Mouse (Mus musculus) T-cell, adult 2 months (primary cell): ENCODE measurements at regions not wholly inside any gene's neighbourhood (a gene's known extent, or its start where the extent isn't known, plus 50 kb on each side); places are given as distances from the start of the nearest gene placed in this dataset.

ENCODE experiments used
- DNase-seq: peaks from one replicate; pipeline ENCODE4 v3.0.0; 2022; ENCODE audit warnings: low spot score

DNA sequence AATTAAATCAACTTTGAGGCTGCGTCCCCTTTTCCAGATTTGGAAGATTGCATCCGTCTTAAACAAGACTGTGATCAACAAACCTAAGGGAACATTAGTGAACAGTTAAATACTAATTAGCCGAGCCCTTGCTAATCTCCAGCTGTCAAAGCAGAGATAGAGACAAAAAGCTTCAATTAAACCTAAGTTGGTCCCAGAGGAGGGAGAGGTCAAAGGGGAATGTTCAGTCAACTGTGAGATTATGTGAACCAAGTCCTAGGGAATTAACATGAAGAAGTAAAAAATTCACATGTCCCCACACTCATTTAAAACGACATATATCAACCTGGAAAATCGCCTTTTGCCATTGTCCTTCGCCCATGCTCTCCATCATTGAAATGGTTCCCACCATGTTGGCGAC is 59.7 kb upstream of the Tbx20 start:
- DNase-seq, result no peak

DNA sequence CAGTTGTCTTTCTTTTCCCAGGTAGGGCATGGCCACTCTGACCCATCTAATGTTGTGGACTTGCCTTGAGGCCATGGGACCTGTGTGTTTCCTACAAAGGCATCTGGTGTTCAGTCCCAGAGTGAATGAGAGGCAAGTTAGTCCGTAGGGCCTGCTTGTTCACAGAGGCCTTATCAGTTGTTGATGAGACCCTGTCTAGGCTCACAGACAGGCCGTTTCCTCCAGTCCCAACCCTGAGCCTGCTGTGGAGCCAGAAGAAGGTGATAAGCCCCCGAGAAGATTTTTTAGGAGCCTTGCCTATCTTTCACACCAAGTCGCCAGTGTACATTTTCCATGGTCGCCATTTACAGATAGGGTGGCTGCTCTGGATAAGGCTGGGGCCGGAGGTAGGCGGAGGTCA is 74.1 kb upstream of the Tbx20 start:
- no peak for DNase-seq

GRCm38 (mm10) chr9:24859459-24859858 is 85.4 kb upstream of the Tbx20 start:
- DNase-seq, result no peak

DNA sequence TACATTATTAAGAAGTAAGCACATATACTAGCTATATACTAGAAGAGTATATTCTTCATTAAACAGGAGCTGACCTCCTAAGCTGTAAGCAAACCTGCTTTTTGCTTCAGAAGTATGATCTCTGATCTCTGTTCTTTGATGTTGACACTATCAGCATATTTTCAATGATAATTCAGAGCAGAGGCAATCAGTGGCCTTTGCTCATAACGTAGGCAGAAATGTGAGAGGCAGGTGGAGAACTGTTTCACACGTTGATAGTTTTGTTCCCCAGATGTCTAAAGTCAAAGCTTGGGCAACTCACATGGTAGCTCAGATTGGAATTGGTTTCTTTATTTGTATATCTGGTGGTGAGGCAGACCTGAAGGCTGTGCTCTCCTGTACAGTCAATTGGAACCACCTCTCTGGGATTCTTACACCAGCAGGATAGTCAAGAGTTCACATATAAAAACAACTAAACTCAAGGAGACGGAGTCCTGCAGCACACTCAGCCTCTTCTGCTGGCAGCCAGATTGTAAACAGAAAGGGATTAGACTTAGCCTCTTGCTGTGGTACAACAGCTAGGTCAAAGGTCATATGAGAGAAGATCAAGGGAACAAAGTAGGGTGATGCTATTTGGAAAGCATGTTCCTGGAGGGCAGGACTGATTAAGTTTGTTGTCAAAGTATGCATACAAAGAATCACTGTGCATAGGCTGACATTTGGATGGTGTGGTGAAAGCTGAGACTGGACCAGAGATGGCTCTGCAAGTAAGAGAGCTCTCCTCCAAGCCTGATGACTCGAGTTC is 92.5 kb upstream of the Tbx20 start:
- DNase-seq, result no peak

- DNase-seq, result no peak
Measured at GRCm38 (mm10) chr9:24868746-24869145, 94.6 kb upstream of the Tbx20 start.

- no peak for DNase-seq
Measured at GRCm38 (mm10) chr9:24874434-24875143, 100.5 kb upstream of the Tbx20 start.

GRCm38 (mm10) chr9:24878384-24879174 is 104.5 kb upstream of the Tbx20 start:
- DNase-seq, result no peak

GRCm38 (mm10) chr9:24879662-24880061 is 105.6 kb upstream of the Tbx20 start:
- no peak for DNase-seq

DNA sequence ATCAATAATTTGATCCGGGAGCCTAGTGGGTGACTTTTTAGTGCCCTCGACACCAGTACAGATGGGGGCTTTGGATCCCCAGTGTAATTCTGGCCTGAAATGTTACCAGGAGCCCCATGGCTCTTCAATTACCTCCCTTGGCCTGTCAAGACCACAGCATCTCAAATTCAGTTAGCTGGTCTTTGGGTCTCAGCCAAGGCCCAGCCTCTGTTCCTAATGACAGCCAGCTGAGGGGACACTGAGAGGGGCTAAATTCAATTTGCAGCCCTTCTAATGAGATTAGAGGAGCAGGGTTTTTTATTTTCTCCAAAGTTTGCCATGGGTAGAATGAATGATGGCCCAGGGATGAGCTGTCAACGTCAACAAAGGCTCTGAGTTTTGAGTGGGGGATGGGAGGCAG is 109.9 kb upstream of the Tbx20 start:
- DNase-seq, result no peak

- no peak for DNase-seq
Measured at GRCm38 (mm10) chr9:24888282-24888681, 114.2 kb upstream of the Tbx20 start.

GRCm38 (mm10) chr9:24896498-24897261 is 122.6 kb upstream of the Tbx20 start:
- DNase-seq, result no peak

GRCm38 (mm10) chr9:24899206-24899928 is 125.3 kb upstream of the Tbx20 start:
- DNase-seq, result no peak

GRCm38 (mm10) chr9:24903706-24904105 is 129.6 kb upstream of the Tbx20 start:
- DNase-seq, result no peak

GRCm38 (mm10) chr9:24909086-24909979 is 135.2 kb upstream of the Tbx20 start:
- DNase-seq, result no peak

GRCm38 (mm10) chr9:24910738-24911137 is 136.6 kb upstream of the Tbx20 start:
- DNase-seq, result no peak

- DNase-seq, result no peak
Measured at GRCm38 (mm10) chr9:24920031-24920445, 145.9 kb upstream of the Tbx20 start.

GRCm38 (mm10) chr9:24922051-24922860 is 148.2 kb upstream of the Tbx20 start:
- DNase-seq, result no peak

DNA sequence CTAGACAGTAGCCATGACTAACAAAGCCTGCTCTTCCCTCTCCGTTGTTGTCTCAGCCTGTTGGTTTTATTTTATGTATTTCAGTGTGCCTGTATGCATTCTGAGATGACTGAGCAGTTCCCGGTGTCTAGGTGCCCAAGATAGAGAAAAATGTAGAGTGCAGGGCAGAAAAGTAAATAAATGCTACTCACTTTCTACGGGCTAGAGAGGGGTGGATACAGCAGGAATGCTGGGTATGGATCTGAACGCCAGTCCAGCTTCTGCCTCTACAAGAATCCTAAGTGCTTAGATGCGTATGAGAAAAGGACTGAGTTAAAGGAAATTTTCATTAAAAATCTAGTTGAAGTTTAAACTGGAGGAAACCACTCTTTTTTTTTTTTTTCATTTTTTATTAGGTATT is 149.4 kb upstream of the Tbx20 start:
- no peak for DNase-seq

GRCm38 (mm10) chr9:24937731-24938130 is 151.5 kb upstream of the Gm10181 start:
- DNase-seq, result no peak
